Mouse (Mus musculus): ENCODE data around the gene Gm11172. TPM values are rescaled to one million over a fixed set of nuclear protein-coding genes. Genes with fewer than 3 reads are reported as not detected.

The Gm11172 gene
- not detected in 2 replicates for polyA plus RNA-seq (2012; rRNA removed)

GRCm38 (mm10) chr16:10812865-10813371 lies at the start of gene Gm11172:
Gene Gm11172, plus strand, starts transcription at chr16:10812915.
- no peak within 1 kb of the TSS for H3K4me3 ChIP-seq (replicated peaks; ENCODE audit: extremely low read depth, low read depth, low read length)
- no peak for DNase-seq
- H3K4me1 ChIP-seq (ENCODE audit: control insufficient read depth, insufficient read depth, low read length): 0 out of 2 replicates have a peak, but pooled peaks cover 2% of the 10 kb centered on the region
- WGBS: 80% methylated on average over 2 of the region's 2 CpGs
- no peak for TF ChIP-seq POLR2A (IDR thresholded peaks at IDR 0.05; ENCODE audit: borderline replicate concordance, extremely low read depth, low read depth, low read length)

GRCm38 (mm10) chr16:10763540-10764264 lies 49.0 kb upstream of the Gm11172 start:
- TF ChIP-seq CTCF (IDR thresholded peaks at IDR 0.05; ENCODE audit: insufficient read depth, low read length) (no peak), POLR2A (IDR thresholded peaks at IDR 0.05; ENCODE audit: borderline replicate concordance, extremely low read depth, low read depth, low read length) (no peak)
- Histone ChIP-seq H3K4me3 (replicated peaks; ENCODE audit: extremely low read depth, low read depth, low read length) (no peak overlapping the region), H3K4me1 (ENCODE audit: control insufficient read depth, insufficient read depth, low read length) (no peaks in the 10 kb centered on the region)
- no peak for DNase-seq
- WGBS: 54% methylated on average over 6 of the region's 6 CpGs

- TF ChIP-seq POLR2A (IDR thresholded peaks at IDR 0.05; ENCODE audit: borderline replicate concordance, extremely low read depth, low read depth, low read length) (no peak), CTCF (IDR thresholded peaks at IDR 0.05; ENCODE audit: insufficient read depth, low read length) (no peak)
- no peak overlapping the region for H3K4me3 ChIP-seq (replicated peaks; ENCODE audit: extremely low read depth, low read depth, low read length)
- no peaks in the 10 kb centered on the region for H3K4me1 ChIP-seq (ENCODE audit: control insufficient read depth, insufficient read depth, low read length)
- 27% methylated on average over 2 of the region's 2 CpGs for WGBS
- DNase-seq: no peak
Observed at GRCm38 (mm10) chr16:10764323-10764722, 48.4 kb upstream of the Gm11172 start.

GRCm38 (mm10) chr16:10767158-10767557 lies 45.6 kb upstream of the Gm11172 start:
- Histone ChIP-seq H3K4me1 (ENCODE audit: control insufficient read depth, insufficient read depth, low read length) (0 out of 2 replicates have a peak, but pooled peaks cover 3% of the 10 kb centered on the region), H3K4me3 (replicated peaks; ENCODE audit: extremely low read depth, low read depth, low read length) (no peak overlapping the region)
- peak; percentile 64 for DNase-seq
- WGBS: 43% methylated on average over 4 of the region's 4 CpGs
- peak; percentile 69 for TF ChIP-seq CTCF (IDR thresholded peaks at IDR 0.05; ENCODE audit: insufficient read depth, low read length)
- no peak for TF ChIP-seq POLR2A (IDR thresholded peaks at IDR 0.05; ENCODE audit: borderline replicate concordance, extremely low read depth, low read depth, low read length)

GRCm38 (mm10) chr16:10768821-10769220 lies 43.9 kb upstream of the Gm11172 start:
- Histone ChIP-seq H3K4me3 (replicated peaks; ENCODE audit: extremely low read depth, low read depth, low read length) (no peak overlapping the region), H3K4me1 (ENCODE audit: control insufficient read depth, insufficient read depth, low read length) (0 out of 2 replicates have a peak, but pooled peaks cover 3% of the 10 kb centered on the region)
- 50% methylated on average over 9 of the region's 9 CpGs for WGBS
- DNase-seq: no peak
- no peak for TF ChIP-seq POLR2A (IDR thresholded peaks at IDR 0.05; ENCODE audit: borderline replicate concordance, extremely low read depth, low read depth, low read length)
- TF ChIP-seq CTCF (IDR thresholded peaks at IDR 0.05; ENCODE audit: insufficient read depth, low read length): no peak

GRCm38 (mm10) chr16:10769661-10770060 lies 43.1 kb upstream of the Gm11172 start:
- H3K4me1 ChIP-seq (ENCODE audit: control insufficient read depth, insufficient read depth, low read length): 0 out of 2 replicates have a peak, but pooled peaks cover 3% of the 10 kb centered on the region
- TF ChIP-seq POLR2A (IDR thresholded peaks at IDR 0.05; ENCODE audit: borderline replicate concordance, extremely low read depth, low read depth, low read length) (no peak), CTCF (IDR thresholded peaks at IDR 0.05; ENCODE audit: insufficient read depth, low read length) (no peak)
- 42% methylated on average over 2 of the region's 2 CpGs for WGBS
- H3K4me3 ChIP-seq (replicated peaks; ENCODE audit: extremely low read depth, low read depth, low read length): no peak overlapping the region
- DNase-seq: no peak

GRCm38 (mm10) chr16:10770531-10771325 lies 42.0 kb upstream of the Gm11172 start:
- no peak for DNase-seq
- WGBS: 53% methylated on average over 4 of the region's 4 CpGs
- H3K4me1 ChIP-seq (ENCODE audit: control insufficient read depth, insufficient read depth, low read length): 0 out of 2 replicates have a peak, but pooled peaks cover 3% of the 10 kb centered on the region
- no peak for TF ChIP-seq POLR2A (IDR thresholded peaks at IDR 0.05; ENCODE audit: borderline replicate concordance, extremely low read depth, low read depth, low read length)
- TF ChIP-seq CTCF (IDR thresholded peaks at IDR 0.05; ENCODE audit: insufficient read depth, low read length): 0 out of 2 replicates have a peak, but pooled peaks have one; percentile 11
- no peak overlapping the region for H3K4me3 ChIP-seq (replicated peaks; ENCODE audit: extremely low read depth, low read depth, low read length)

- TF ChIP-seq POLR2A (IDR thresholded peaks at IDR 0.05; ENCODE audit: borderline replicate concordance, extremely low read depth, low read depth, low read length): no peak
- no peak for TF ChIP-seq CTCF (IDR thresholded peaks at IDR 0.05; ENCODE audit: insufficient read depth, low read length)
- H3K4me3 ChIP-seq (replicated peaks; ENCODE audit: extremely low read depth, low read depth, low read length): no peak overlapping the region
- H3K4me1 ChIP-seq (ENCODE audit: control insufficient read depth, insufficient read depth, low read length): 0 out of 2 replicates have a peak, but pooled peaks cover 3% of the 10 kb centered on the region
- no peak for DNase-seq
- whole genome bisulfite sequencing: 65% methylated on average over 19 of the region's 19 CpGs
Observed at GRCm38 (mm10) chr16:10771769-10772510, 40.8 kb upstream of the Gm11172 start.

- WGBS: 88% methylated on average over 8 of the region's 8 CpGs
- TF ChIP-seq CTCF (IDR thresholded peaks at IDR 0.05; ENCODE audit: insufficient read depth, low read length): no peak
- TF ChIP-seq POLR2A (IDR thresholded peaks at IDR 0.05; ENCODE audit: borderline replicate concordance, extremely low read depth, low read depth, low read length): no peak
- Histone ChIP-seq H3K4me1 (ENCODE audit: control insufficient read depth, insufficient read depth, low read length) (0 out of 2 replicates have a peak, but pooled peaks cover 3% of the 10 kb centered on the region), H3K4me3 (replicated peaks; ENCODE audit: extremely low read depth, low read depth, low read length) (no peak overlapping the region)
- no peak for DNase-seq
Observed at GRCm38 (mm10) chr16:10773543-10773942, 39.2 kb upstream of the Gm11172 start.
